Mouse (Mus musculus) kidney, postnatal 36 days (tissue): ENCODE measurements at regions not wholly inside any gene's neighbourhood (a gene's known extent, or its start where the extent isn't known, plus 50 kb on each side); places are given as distances from the start of the nearest gene placed in this dataset.
A peak's percentile ranks its signal among the peaks of the same experiment; 100 is the strongest.

Experiments
- DNase-seq, 2 experiments: peaks; one replicate each; pipeline ENCODE4 v3.0.0; 2021 to 2022; ENCODE audit warnings: mixed read lengths in 2 of 2

DNA sequence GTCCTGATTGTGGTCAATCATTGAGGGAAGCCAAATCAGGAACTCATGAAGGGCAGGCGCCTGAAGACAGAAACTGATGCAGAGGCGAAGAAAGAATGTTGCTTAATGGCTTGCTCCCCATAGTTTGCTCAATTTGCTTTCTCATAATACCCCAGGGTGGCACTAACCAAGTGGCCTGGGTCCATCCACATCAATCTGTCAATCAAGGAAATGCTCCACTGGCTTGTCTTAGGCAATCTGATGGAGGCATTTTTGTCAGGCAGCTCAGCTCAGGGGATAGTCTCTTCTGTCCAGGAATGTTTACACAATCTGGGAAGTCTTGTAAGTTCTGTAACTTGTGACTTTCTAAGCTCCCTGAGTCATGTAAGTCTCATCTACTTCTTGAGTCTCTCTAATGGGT, 50.0 kb upstream of the Klhl24 start:
- no peak for DNase-seq

DNA sequence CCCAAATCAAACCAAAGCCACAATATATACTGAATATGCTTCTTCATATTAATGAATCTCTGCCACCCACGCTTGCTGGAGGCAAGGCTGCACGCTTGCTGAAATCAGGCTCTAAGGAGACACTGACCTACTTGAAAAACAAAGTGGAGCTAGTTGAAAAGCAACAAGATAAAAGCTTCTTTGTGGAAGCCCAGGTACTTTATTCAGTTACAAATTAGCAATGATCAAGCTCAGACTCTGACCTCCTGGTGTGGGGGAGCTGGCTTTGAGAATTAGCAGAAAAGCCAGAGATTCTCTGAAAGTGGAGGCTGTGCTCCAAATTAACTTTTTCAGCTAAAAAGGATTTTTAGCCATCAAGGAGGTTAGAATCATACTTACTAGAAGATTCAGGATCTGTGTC, 52.3 kb upstream of the Klhl6 start:
- DNase-seq: peak in 1 of 2 experiments; percentile 19

DNA sequence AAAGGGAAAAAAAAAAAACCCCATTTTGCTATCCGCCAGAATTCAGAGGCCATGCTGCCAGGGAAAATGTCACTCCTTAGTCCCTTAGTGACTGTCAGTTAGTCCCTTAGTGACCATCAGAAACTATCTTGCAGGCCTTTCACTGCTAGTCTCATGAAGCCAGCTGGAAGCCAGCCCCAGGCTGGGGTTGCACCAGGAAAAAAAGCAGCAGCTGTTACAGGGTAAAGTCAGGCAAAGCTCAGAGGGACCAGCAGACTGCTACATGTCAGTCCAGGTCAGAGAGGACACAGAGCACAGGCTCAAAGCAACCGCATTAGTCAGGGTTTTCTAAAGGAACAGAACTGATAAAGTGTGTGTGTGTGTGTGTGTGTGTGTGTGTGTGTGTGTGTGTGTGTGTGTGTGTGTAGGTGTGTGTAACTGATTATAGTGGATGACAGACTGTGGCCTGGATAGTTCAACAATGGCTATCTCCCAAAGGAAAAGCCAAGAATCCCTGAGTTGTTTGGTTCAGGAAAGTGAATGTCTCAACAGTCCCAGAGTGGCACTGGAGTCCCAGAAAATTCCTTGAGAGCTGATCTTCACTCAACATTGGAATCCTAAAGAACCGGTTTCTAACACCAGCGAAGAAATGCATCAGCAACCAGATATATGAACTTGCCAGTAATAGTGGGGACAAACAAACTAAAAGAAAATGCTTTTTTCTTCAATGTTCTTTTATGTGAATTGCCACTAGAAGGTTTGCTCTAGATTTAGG, 49.7 kb upstream of the Klhl6 start:
- peak; percentile 28 to 52 for DNase-seq
